Mouse (Mus musculus) forebrain, embryonic 12.5 days (tissue): ENCODE measurements around the gene Mettl3. TPM values are rescaled to one million over a fixed set of nuclear protein-coding genes. Genes with fewer than 3 reads are reported as not detected.

Source experiments
- ATAC-seq: fragments of 200-750 bp; cut with Nextera tagmentation; 2 replicates; pipeline ENCODE4 v1.8.0; 2017; ENCODE audit warnings: moderate TSS enrichment; ENCODE audit not compliant: low FRiP score
- H3K27ac ChIP-seq: fragments of 300-500 bp; sonication (generic); 2 replicates; pipeline ENCODE4 v1.5.1; 2016; ENCODE audit warnings: mild to moderate bottlenecking
- H3K27me3 ChIP-seq: fragments of 300-500 bp; sonication (generic); 2 replicates; pipeline ENCODE4 v1.6.1; 2016; ENCODE audit warnings: mild to moderate bottlenecking
- H3K36me3 ChIP-seq: fragments of 300-500 bp; sonication (generic); replicated peaks from 2 replicates; pipeline ENCODE4 v1.6.1; 2016; ENCODE audit warnings: mild to moderate bottlenecking
- H3K4me1 ChIP-seq: fragments of 300-500 bp; sonication (generic); 2 replicates; pipeline ENCODE4 v1.6.1; 2016
- H3K4me2 ChIP-seq: fragments of 300-500 bp; sonication (generic); 2 replicates; pipeline ENCODE4 v1.6.1; 2016; ENCODE audit warnings: mild to moderate bottlenecking, moderate library complexity
- H3K4me3 ChIP-seq: fragments of 300-500 bp; sonication (generic); replicated peaks from 2 replicates; pipeline ENCODE4 v1.5.1; 2016; ENCODE audit warnings: mild to moderate bottlenecking
- H3K9ac ChIP-seq: fragments of 300-500 bp; sonication (generic); 2 replicates; pipeline ENCODE4 v1.6.1; 2016; ENCODE audit warnings: mild to moderate bottlenecking
- H3K9me3 ChIP-seq: fragments of 300-500 bp; sonication (generic); 2 replicates; pipeline ENCODE4 v1.6.1; 2016
- WGBS: fragments of 180-500 bp; shearing (Covaris S2); methylation state at CpG from one replicate; pipeline ENCODE4 v1.1.7; 2016; 5-methylcytosine and 5-hydroxymethylcytosine counted together
- polyA plus RNA-seq: library from polyadenylated mRNA; unstranded; fragments of >200 nt; fragmentation: Nextera tagmentation; extraction: Ambion mirVana; gene quantifications from 2 replicates; pipeline ENCODE4 v1.2.1, GENCODE M21; 2016

Gene Mettl3
- polyA plus RNA-seq, 1 experiment from 2014 or later: 56.4 TPM

DNA sequence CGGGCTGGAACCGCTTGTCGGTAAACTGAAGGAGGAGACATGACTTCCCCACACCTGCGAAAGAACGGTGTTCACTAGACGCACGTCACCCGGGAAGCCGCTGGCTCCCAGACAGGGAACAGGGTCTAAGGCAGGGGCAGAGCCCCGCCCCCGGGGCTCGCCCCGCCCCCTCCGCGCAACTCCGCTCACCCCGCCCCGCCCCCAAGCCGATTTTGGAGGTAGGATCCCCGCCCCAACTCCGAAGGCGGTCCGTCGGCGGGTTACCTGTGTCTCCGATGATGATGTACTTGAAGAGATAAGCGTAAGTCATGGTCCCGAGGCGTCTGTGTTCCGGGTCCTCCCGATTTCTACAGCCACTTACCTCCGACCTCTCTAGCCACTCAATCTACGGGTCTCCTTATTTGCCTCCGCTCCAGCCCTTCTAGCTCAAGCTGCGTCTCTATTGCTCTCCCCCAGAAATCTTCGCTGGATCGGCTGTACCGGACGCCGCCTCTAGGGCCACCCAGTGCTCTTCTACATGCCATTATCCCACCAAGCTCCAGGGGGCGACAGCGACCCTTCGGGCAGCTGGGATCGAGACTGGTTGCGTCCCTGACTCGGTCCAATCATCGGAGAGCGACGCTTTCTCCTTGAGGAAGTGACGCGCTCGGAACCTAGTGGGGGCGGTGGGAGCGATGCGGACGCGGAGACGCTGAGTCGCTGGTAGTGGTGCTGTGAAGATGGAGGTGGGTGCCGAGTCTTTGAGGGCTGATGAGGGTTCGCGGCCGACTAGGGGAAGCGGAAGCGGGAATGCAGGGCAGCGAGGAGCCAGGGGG lies 25.8 kb downstream of the Mettl3 start, which contains the start of the genes Tox4 and Rab2b:
Tox4 (plus strand) TSS at position 215 of the 815 bp plus-strand sequence.
Rab2b (minus strand) TSS at position 614 of the 815 bp plus-strand sequence.
- WGBS: under 1% methylated on average over 61 of the region's 66 CpGs
- peak within 1 kb of the TSS; percentile 63 for H3K4me2 ChIP-seq
- peak; percentile 97 for ATAC-seq
- peaks cover 11% of the 10 kb centered on the region for H3K4me1 ChIP-seq
- H3K36me3 ChIP-seq: peaks cover 12% of the 10 kb centered on the region
- peak within 1 kb of the TSS; percentile 86 for H3K27ac ChIP-seq
- H3K4me3 ChIP-seq: peak within 1 kb of the TSS; percentile 92
- H3K9me3 ChIP-seq: no peaks in the 10 kb centered on the region
- H3K9ac ChIP-seq: peak within 1 kb of the TSS; percentile 90
- H3K27me3 ChIP-seq: no peaks in the 10 kb centered on the region

DNA sequence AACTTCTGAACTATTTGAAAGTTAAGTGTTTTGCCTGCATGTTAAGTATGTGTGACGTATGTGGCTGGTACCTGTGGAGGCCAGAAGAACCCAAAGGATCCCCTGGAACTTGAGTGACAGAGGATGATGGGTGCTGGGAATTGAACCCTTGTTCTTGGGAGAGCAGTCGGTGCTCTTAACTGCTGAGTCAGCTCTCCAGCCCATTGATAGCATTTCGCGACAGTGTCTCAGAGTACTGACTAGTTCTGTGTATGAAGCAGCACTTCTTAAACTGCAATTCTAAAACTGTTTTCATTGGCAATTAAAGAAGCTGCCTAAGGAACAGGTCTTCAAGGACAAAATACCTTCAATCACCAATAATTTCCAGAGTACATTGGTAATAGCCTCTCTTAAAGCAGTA lies 27.7 kb downstream of the Mettl3 start:
- peaks cover 17% of the 10 kb centered on the region for H3K36me3 ChIP-seq
- H3K4me3 ChIP-seq: no peak overlapping the region
- H3K9ac ChIP-seq: no peak overlapping the region
- 93% methylated on average over 4 of the region's 4 CpGs for WGBS
- no peaks in the 10 kb centered on the region for H3K9me3 ChIP-seq
- H3K27ac ChIP-seq: no peak overlapping the region
- H3K4me1 ChIP-seq: peaks cover 11% of the 10 kb centered on the region
- ATAC-seq: no peak
- no peaks in the 10 kb centered on the region for H3K27me3 ChIP-seq
- H3K4me2 ChIP-seq: no peak overlapping the region

GRCm38 (mm10) chr14:52272781-52273180 lies 32.1 kb downstream of the Mettl3 start:
- ATAC-seq: no peak
- peaks cover 23% of the 10 kb centered on the region for H3K36me3 ChIP-seq
- H3K4me3 ChIP-seq: no peak overlapping the region
- H3K9ac ChIP-seq: no peak overlapping the region
- H3K27me3 ChIP-seq: no peaks in the 10 kb centered on the region
- no peak overlapping the region for H3K4me2 ChIP-seq
- no peaks in the 10 kb centered on the region for H3K9me3 ChIP-seq
- no peak overlapping the region for H3K27ac ChIP-seq
- no peaks in the 10 kb centered on the region for H3K4me1 ChIP-seq
- WGBS: 66% methylated on average over 3 of the region's 3 CpGs

DNA sequence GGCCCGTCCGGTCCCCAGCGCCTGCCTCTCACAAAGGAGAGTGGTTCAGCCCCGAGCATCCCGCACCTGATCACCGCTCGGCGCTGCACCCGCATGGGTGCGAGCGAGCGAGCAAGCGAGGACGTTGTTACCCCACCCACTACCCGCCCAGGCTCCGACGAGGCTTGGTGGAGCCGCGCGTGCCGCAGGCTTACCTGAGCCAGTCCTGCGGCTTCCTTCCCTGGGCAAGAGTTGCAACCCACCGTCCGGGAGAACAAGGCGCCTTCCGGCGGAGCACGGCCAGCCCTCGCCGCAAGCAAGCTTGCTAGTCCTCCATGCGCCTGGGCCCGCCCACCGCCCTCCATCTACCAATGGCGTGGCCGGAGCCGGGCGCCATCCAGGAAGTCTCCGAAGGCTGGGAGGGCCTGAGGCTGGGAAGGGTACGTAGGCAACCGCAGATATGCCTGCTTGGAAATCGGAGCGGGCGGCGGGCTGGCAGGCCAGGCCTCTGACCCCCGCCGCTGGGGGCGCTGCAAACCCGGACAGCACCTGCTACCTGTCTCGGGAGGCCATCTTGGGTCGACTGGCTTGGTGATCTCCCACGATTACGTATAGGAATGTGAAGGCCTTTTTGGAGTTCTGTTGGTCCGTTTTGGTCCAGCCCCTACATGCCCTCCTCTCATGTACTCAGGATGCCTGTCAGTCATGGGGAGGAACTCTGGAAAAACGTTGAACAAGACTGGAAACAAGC lies 47.3 kb downstream of the Mettl3 start, which contains the start of gene Chd8:
Chd8 (minus strand) TSS at position 297 of the 730 bp plus-strand sequence.
- H3K27me3 ChIP-seq: no peaks in the 10 kb centered on the region
- ATAC-seq: peak; percentile 100
- peak within 1 kb of the TSS; percentile 84 for H3K4me3 ChIP-seq
- H3K4me2 ChIP-seq: peak within 1 kb of the TSS; percentile 72
- WGBS: under 1% methylated on average over 54 of the region's 54 CpGs
- peaks cover 3% of the 10 kb centered on the region; the same call in 1 of the 2 replicates for H3K36me3 ChIP-seq
- H3K27ac ChIP-seq: peak within 1 kb of the TSS; percentile 94
- H3K4me1 ChIP-seq: peaks cover 23% of the 10 kb centered on the region
- H3K9me3 ChIP-seq: no peaks in the 10 kb centered on the region
- H3K9ac ChIP-seq: peak within 1 kb of the TSS; percentile 87

DNA sequence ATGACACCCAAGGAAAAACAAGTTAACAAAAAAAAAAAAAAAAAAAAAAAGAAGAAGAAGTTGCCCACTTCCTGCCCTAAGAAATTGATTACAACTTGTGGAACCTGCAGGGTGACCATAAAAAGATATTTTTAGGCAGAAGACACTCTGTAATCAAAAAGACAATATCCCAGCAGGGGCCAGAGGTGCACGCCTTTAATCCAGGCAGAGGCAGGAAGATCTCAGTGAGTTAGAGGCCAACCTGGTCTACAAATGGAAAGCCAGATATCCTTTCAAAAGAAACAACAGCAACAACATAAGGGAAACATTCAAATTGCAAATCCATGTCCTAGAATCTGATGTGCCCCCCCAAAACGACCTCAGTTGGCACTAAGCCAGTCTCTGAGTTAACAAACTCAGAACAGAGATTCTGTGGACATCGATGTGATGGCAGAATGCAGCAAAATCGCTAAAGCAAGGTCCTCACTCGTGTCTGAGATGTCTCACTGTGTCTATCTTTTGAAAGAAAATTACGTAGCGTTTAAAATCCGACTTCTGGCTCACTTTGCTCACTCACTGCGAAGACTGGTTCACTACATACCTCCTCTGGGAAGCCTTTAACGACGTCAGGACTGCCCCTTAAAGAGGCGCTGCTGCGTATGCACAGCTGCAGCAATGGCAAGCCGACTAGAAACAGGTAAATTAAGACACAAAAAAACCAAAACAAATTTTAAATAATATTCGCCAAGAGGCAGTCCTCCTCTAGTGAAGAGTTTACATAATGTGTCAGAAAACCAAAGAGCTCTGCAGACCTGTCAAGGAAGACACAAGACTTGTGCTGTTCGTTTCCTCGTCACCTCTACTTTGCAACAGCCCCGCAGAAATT lies 48.4 kb downstream of the Mettl3 start:
- H3K4me1 ChIP-seq: peaks cover 23% of the 10 kb centered on the region
- ATAC-seq: no peak
- peak overlapping the region; percentile 84 for H3K4me3 ChIP-seq
- H3K4me2 ChIP-seq: peak overlapping the region; percentile 72
- WGBS: 9% methylated on average over 18 of the region's 18 CpGs
- H3K9me3 ChIP-seq: no peaks in the 10 kb centered on the region
- no peaks in the 10 kb centered on the region for H3K27me3 ChIP-seq
- peak overlapping the region; percentile 87 for H3K9ac ChIP-seq
- H3K36me3 ChIP-seq: no peaks in the 10 kb centered on the region
- peak overlapping the region; percentile 94 for H3K27ac ChIP-seq

DNA sequence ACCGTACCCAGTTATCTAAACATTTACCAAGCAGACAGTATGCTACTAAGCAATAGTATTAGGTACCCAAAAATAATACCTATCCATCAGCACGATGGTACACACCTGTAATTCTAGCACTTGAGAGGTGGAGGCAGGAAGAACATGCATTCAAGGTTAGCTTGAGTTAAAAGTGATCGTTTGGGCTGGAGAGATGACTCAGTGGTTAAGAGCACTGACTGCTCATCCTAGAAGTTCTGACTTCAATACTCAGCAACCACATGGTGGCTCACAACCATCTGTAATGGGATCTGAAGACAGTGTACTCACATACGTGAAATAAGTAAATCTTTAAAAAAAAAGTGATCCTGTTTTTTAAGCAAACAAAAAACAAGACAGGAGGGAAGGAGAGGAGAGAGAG lies 58.8 kb downstream of the Mettl3 start:
- WGBS: 89% methylated on average over 4 of the region's 4 CpGs
- no peak overlapping the region for H3K4me3 ChIP-seq
- no peaks in the 10 kb centered on the region for H3K27me3 ChIP-seq
- ATAC-seq: no peak
- peaks cover 15% of the 10 kb centered on the region for H3K4me1 ChIP-seq
- H3K4me2 ChIP-seq: no peak overlapping the region
- H3K9me3 ChIP-seq: no peaks in the 10 kb centered on the region
- H3K27ac ChIP-seq: no peak overlapping the region
- no peak overlapping the region for H3K9ac ChIP-seq
- H3K36me3 ChIP-seq: no peaks in the 10 kb centered on the region

Other genes with a start within 250 kb of the Mettl3 start
- 870 and 873 TPM in 2 replicates for gene Hnrnpc, start 201.1 kb downstream of the Mettl3 start, polyA plus RNA-seq
- 54.7 and 74.0 TPM in 2 replicates for gene Rpgrip1, start 194.4 kb downstream of the Mettl3 start, polyA plus RNA-seq
- 86.9 and 95.5 TPM in 2 replicates for gene Supt16, start 107.7 kb downstream of the Mettl3 start, polyA plus RNA-seq
- 57.8 and 65.9 TPM in 2 replicates for gene Chd8, start 47.3 kb downstream of the Mettl3 start, polyA plus RNA-seq
- gene Tox4, start 26.0 kb downstream of the Mettl3 start, polyA plus RNA-seq: 52.4 and 58.5 TPM in 2 replicates
- 30.6 and 35.2 TPM in 2 replicates for gene Rab2b, start 25.6 kb downstream of the Mettl3 start, polyA plus RNA-seq
- 66.2 and 72.4 TPM in 2 replicates for gene Sall2, start 23.6 kb upstream of the Mettl3 start, polyA plus RNA-seq
- not detected in 2 replicates for gene Olfr1513, start 51.3 kb upstream of the Mettl3 start, polyA plus RNA-seq
- gene Olfr1512, start 74.0 kb upstream of the Mettl3 start, polyA plus RNA-seq: 0.14 TPM in 1 of 2 replicates, not detected in the other
- not detected in 2 replicates for gene Olfr1511, start 92.3 kb upstream of the Mettl3 start, polyA plus RNA-seq
- not detected in 2 replicates for gene Olfr1510, start 109.2 kb upstream of the Mettl3 start, polyA plus RNA-seq
- not detected in 2 replicates for gene Olfr1509, start 137.9 kb upstream of the Mettl3 start, polyA plus RNA-seq
- gene Olfr1508, start 162.4 kb upstream of the Mettl3 start, polyA plus RNA-seq: not detected in 2 replicates
- not detected in 2 replicates for gene Olfr1507, start 190.6 kb upstream of the Mettl3 start, polyA plus RNA-seq